Mouse (Mus musculus) MEL (cell line): ENCODE measurements around the gene Hoxc9. TPM values are rescaled to one million over a fixed set of nuclear protein-coding genes. Genes with fewer than 3 reads are reported as not detected.

Experiments used
- DNase-seq: peaks from one replicate; pipeline ENCODE4 v3.0.0; 2011; ENCODE audit warnings: low read depth, low spot score
- H3K27ac ChIP-seq: 2 replicates; pipeline ENCODE4 v1.5.1; 2012; ENCODE audit warnings: low read depth, mild to moderate bottlenecking, control low read depth, low read length, moderate library complexity; ENCODE audit not compliant: control insufficient read depth
- H3K27me3 ChIP-seq, 2 experiments: fragments of 150-350 bp in 1 of 2; sonication (generic) in 1 of 2; 2 replicates each; pipeline ENCODE4 v1.6.1; 2012; ENCODE audit warnings: low read length in 2 of 2, mild to moderate bottlenecking in 2 of 2, improper control_type of control experiment in 1 of 2, moderate library complexity in 1 of 2; ENCODE audit not compliant: insufficient read depth in 2 of 2, control insufficient read depth in 1 of 2
- H3K36me3 ChIP-seq, 2 experiments: 2 replicates each; pipeline ENCODE4 v1.6.1; 2012 to 2014; ENCODE audit warnings: low read length in 2 of 2, improper control_type of control experiment in 1 of 2, inconsistent platforms in 1 of 2, mild to moderate bottlenecking in 1 of 2; ENCODE audit not compliant: insufficient read depth in 2 of 2, control insufficient read depth in 1 of 2
- H3K4me1 ChIP-seq, 2 experiments: fragments of 150-350 bp in 1 of 2; sonication (generic) in 1 of 2; 2 replicates each; pipeline ENCODE4 v1.6.1; 2012; ENCODE audit warnings: low read length in 2 of 2, improper control_type of control experiment in 1 of 2, mild to moderate bottlenecking in 1 of 2; ENCODE audit not compliant: insufficient read depth in 2 of 2, control insufficient read depth in 1 of 2
- H3K4me3 ChIP-seq, 2 experiments: fragments of 150-350 bp in 1 of 2; sonication (generic) in 1 of 2; 2 replicates each; pipeline ENCODE4 v1.5.1; 2012; ENCODE audit warnings: low read depth in 2 of 2, low read length in 2 of 2, mild to moderate bottlenecking in 2 of 2, moderate library complexity in 2 of 2, control low read depth in 1 of 2, improper control_type of control experiment in 1 of 2; ENCODE audit not compliant: control insufficient read depth in 1 of 2, insufficient read depth in 1 of 2
- H3K79me2 ChIP-seq: 2 replicates; pipeline ENCODE4 v1.6.1; 2012; ENCODE audit warnings: mild to moderate bottlenecking, low read length, moderate library complexity; ENCODE audit not compliant: control insufficient read depth, poor library complexity, insufficient read depth
- H3K9ac ChIP-seq: 2 replicates; pipeline ENCODE4 v1.6.1; 2012; ENCODE audit warnings: low read depth, mild to moderate bottlenecking, control low read depth, low read length, moderate library complexity; ENCODE audit not compliant: control insufficient read depth, poor library complexity, severe bottlenecking
- H3K9me3 ChIP-seq: fragments of 150-350 bp; sonication (generic); replicated peaks from 2 replicates; pipeline ENCODE4 v1.6.1; 2012; ENCODE audit warnings: mild to moderate bottlenecking, low read length, improper control_type of control experiment, moderate library complexity; ENCODE audit not compliant: insufficient read depth
- CTCF ChIP-seq, 3 experiments: IDR thresholded peaks in 2 of 3; conservative IDR thresholded peaks in 1 of 3; 2 replicates each; pipeline ENCODE4 v1.5.1; 2011 to 2012; ENCODE audit warnings: low read length in 3 of 3, low read depth in 2 of 3, mild to moderate bottlenecking in 2 of 3, improper control_type of control experiment in 1 of 3, inconsistent platforms in 1 of 3, mixed read lengths in 1 of 3, moderate library complexity in 1 of 3; ENCODE audit not compliant: control insufficient read depth in 1 of 3, insufficient read depth in 1 of 3, poor library complexity in 1 of 3, severe bottlenecking in 1 of 3
- ELF1 ChIP-seq: IDR thresholded peaks from 2 replicates; pipeline ENCODE4 v1.6.1; 2014; ENCODE audit warnings: low read depth, mild to moderate bottlenecking, inconsistent platforms, low read length, improper control_type of control experiment, moderate library complexity
- ETS1 ChIP-seq: IDR thresholded peaks from 2 replicates; pipeline ENCODE4 v1.6.1; 2012; ENCODE audit warnings: low read depth, mild to moderate bottlenecking, inconsistent platforms, low read length, improper control_type of control experiment, moderate library complexity
- MAFK ChIP-seq: IDR thresholded peaks from 2 replicates; pipeline ENCODE4 v1.6.1; 2011; ENCODE audit warnings: low read depth, mild to moderate bottlenecking, low read length, improper control_type of control experiment, borderline replicate concordance
- MYC ChIP-seq: IDR thresholded peaks from 2 replicates; pipeline ENCODE4 v1.6.1; 2011; ENCODE audit warnings: low read depth, mild to moderate bottlenecking, low read length, improper control_type of control experiment, moderate library complexity
- NELFE ChIP-seq: IDR thresholded peaks from 2 replicates; pipeline ENCODE4 v1.6.1; 2011; ENCODE audit warnings: low read depth, low read length, improper control_type of control experiment
- POLR2A ChIP-seq, 2 experiments: IDR thresholded peaks; 2 replicates each; pipeline ENCODE4 v1.6.1; 2011 to 2012; ENCODE audit warnings: low read length in 2 of 2, mild to moderate bottlenecking in 2 of 2, control low read depth in 1 of 2, improper control_type of control experiment in 1 of 2, low read depth in 1 of 2, moderate library complexity in 1 of 2; ENCODE audit not compliant: control insufficient read depth in 1 of 2, insufficient read depth in 1 of 2, poor library complexity in 1 of 2
- POLR2AphosphoS2 ChIP-seq: IDR thresholded peaks from 2 replicates; pipeline ENCODE4 v1.6.1; 2011; ENCODE audit warnings: low read length, improper control_type of control experiment
- RAD21 ChIP-seq: IDR thresholded peaks from 2 replicates; pipeline ENCODE4 v1.6.1; 2011; ENCODE audit warnings: mild to moderate bottlenecking, low read depth, low read length, improper control_type of control experiment
- RCOR1 ChIP-seq: IDR thresholded peaks from 2 replicates; pipeline ENCODE4 v1.6.1; 2012; ENCODE audit warnings: low read depth, mild to moderate bottlenecking, inconsistent platforms, low read length, improper control_type of control experiment
- SIN3A ChIP-seq: IDR thresholded peaks from 2 replicates; pipeline ENCODE4 v1.6.1; 2012; ENCODE audit warnings: low read length, improper control_type of control experiment, inconsistent platforms
- SMC3 ChIP-seq: IDR thresholded peaks from 2 replicates; pipeline ENCODE4 v1.6.1; 2011; ENCODE audit warnings: low read depth, low read length, improper control_type of control experiment
- TAL1 ChIP-seq: IDR thresholded peaks from 2 replicates; pipeline ENCODE4 v1.6.1; 2012; ENCODE audit warnings: mild to moderate bottlenecking, inconsistent platforms, low read length, moderate library complexity, mixed read lengths
- TBP ChIP-seq: IDR thresholded peaks from 2 replicates; pipeline ENCODE4 v1.8.0; 2011; ENCODE audit warnings: low read depth, low read length, improper control_type of control experiment
- TCF12 ChIP-seq: IDR thresholded peaks from 2 replicates; pipeline ENCODE4 v1.6.1; 2014; ENCODE audit warnings: low read depth, mild to moderate bottlenecking, inconsistent platforms, low read length, improper control_type of control experiment, moderate library complexity
- UBTF ChIP-seq: IDR thresholded peaks from 2 replicates; pipeline ENCODE4 v1.6.1; 2012; ENCODE audit warnings: low read depth, mild to moderate bottlenecking, inconsistent platforms, low read length, improper control_type of control experiment, moderate library complexity, borderline replicate concordance; ENCODE audit not compliant: insufficient read depth
- USF1 ChIP-seq: IDR thresholded peaks from 2 replicates; pipeline ENCODE4 v1.6.1; 2014; ENCODE audit warnings: low read depth, mild to moderate bottlenecking, inconsistent platforms, low read length, improper control_type of control experiment, moderate library complexity
- USF2 ChIP-seq, 2 experiments: IDR thresholded peaks; 2 replicates each; pipeline ENCODE4 v1.6.1; 2011 to 2012; ENCODE audit warnings: improper control_type of control experiment in 2 of 2, low read length in 2 of 2, borderline replicate concordance in 1 of 2, inconsistent platforms in 1 of 2, low read depth in 1 of 2, mild to moderate bottlenecking in 1 of 2; ENCODE audit not compliant: insufficient read depth in 1 of 2
- ZC3H11A ChIP-seq: IDR thresholded peaks from 2 replicates; pipeline ENCODE4 v1.6.1; 2012; ENCODE audit warnings: low read depth, mild to moderate bottlenecking, inconsistent platforms, low read length, improper control_type of control experiment
- ZMIZ1 ChIP-seq: IDR thresholded peaks from 2 replicates; pipeline ENCODE4 v1.6.1; 2012; ENCODE audit warnings: low read depth, mild to moderate bottlenecking, inconsistent platforms, low read length, improper control_type of control experiment, moderate library complexity
- ZNF384 ChIP-seq: IDR thresholded peaks from 2 replicates; pipeline ENCODE4 v1.6.1; 2012; ENCODE audit warnings: low read depth, mild to moderate bottlenecking, inconsistent platforms, low read length, improper control_type of control experiment
- polyA plus RNA-seq, 2 experiments: library from polyadenylated mRNA; stranded (reverse) in 1 of 2; unstranded in 1 of 2; fragments of >175 nt in 1 of 2; fragments of >200 nt in 1 of 2; gene quantifications; 2 replicates each; pipeline versions ENCODE4 v1.2.1 to v1.2.4; 2012; ENCODE audit warnings: low replicate concordance in 2 of 2, low read depth in 1 of 2; ENCODE audit not compliant: insufficient read length in 2 of 2, insufficient read depth in 1 of 2, missing spikeins in 1 of 2
- total RNA-seq: library from RNA; depleted of rRNA; stranded (reverse); fragments of 300-350 nt; gene quantifications from 2 replicates; pipeline ENCODE4 v1.2.3, GENCODE M21; 2012

The Hoxc9 gene
- total and polyA plus RNA-seq, 3 experiments: 4.1 to 400 (median 9.5) TPM

GRCm38 (mm10) chr15:103010847-103011555, 34.8 kb downstream of the Hoxc9 start (continued):
- TF ChIP-seq ETS1: no peak

DNA sequence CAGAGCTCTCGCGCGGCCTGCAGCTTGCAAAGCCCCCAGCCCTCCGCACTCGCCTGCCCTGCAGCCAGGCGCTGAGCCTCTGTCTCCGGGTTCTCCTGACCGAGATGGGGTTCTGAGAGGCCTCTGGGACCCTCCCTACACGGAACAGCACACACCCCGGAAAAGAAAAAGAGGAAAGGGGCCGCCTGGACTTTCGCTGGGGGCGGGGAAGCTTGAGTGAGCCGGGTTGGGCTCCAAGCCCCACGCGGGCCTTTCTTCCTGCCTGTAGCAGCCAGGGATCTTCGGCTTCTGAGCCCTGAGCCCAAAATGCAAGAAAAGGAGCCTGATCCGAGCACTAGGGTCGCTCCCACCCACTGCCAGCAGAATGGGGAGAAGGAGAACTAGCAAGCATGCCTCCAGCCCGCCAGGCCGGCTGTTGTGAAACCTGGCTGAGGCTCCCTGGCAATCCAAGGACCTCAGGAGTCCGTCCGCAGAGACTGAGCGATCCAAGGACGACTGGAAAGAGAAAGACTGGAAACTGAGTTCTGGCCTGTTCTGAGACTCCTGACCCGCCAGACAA, 35.8 kb downstream of the Hoxc9 start:
- Histone ChIP-seq H3K79me2 (peaks cover 8% of the 10 kb centered on the region; the same call in 1 of the 2 replicates), H3K4me3 (peak overlapping the region; percentile 62 to 69), H3K27ac (peak overlapping the region; percentile 69), H3K9ac (peak overlapping the region; percentile 91), H3K9me3 (no peaks in the 10 kb centered on the region), H3K4me1 (peaks cover 2 to 8% of the 10 kb centered on the region in 2 experiments; a peak in 2 of 4 replicates), H3K36me3 (peaks cover 0 to 4% of the 10 kb centered on the region in 2 experiments; a peak in 1 of 4 replicates), H3K27me3 (no peaks in the 10 kb centered on the region)
- peak; percentile 76 for DNase-seq
- TF ChIP-seq UBTF: 0 out of 2 replicates have a peak, but pooled peaks have one; percentile 65
- no peak for TF ChIP-seq MAFK
- TF ChIP-seq SIN3A: no peak
- peak; percentile 38 to 75 for TF ChIP-seq POLR2A (IDR thresholded peaks at IDR 0.05; ENCODE audit: control insufficient read depth in 1 of 2, insufficient read depth in 1 of 2, low read depth in 1 of 2, low read length in 2 of 2, poor library complexity in 1 of 2)
- peak; percentile 41; the same call in 1 of the 2 replicates for TF ChIP-seq POLR2AphosphoS2
- peak; percentile 68 for TF ChIP-seq ELF1
- TF ChIP-seq ZMIZ1: 0 out of 2 replicates have a peak, but pooled peaks have one; percentile 18
- TF ChIP-seq TAL1: no peak
- peak; percentile 55; the same call in 1 of the 2 replicates for TF ChIP-seq NELFE
- TF ChIP-seq SMC3: no peak
- peak; percentile 32; the same call in 1 of the 2 replicates for TF ChIP-seq TCF12
- TF ChIP-seq RAD21: no peak
- no peak for TF ChIP-seq RCOR1

GRCm38 (mm10) chr15:103013238-103013984, 37.2 kb downstream of the Hoxc9 start:
- H3K9me3 ChIP-seq: no peaks in the 10 kb centered on the region
- peaks cover 8% of the 10 kb centered on the region; the same call in 1 of the 2 replicates for H3K79me2 ChIP-seq
- no peaks in the 10 kb centered on the region for H3K27me3 ChIP-seq
- no peak overlapping the region for H3K4me3 ChIP-seq
- peaks cover 0 to 8% of the 10 kb centered on the region in 2 experiments; a peak in 1 of 4 replicates for H3K4me1 ChIP-seq
- no peak overlapping the region for H3K27ac ChIP-seq
- DNase-seq: peak; percentile 84
- peak; percentile 34; the same call in 1 of the 2 replicates for TF ChIP-seq SIN3A
- no peak for TF ChIP-seq UBTF
- TF ChIP-seq USF2 (IDR thresholded peaks at IDR 0.05; ENCODE audit: borderline replicate concordance in 1 of 2, insufficient read depth in 1 of 2, low read depth in 1 of 2, low read length in 2 of 2): 0 out of 4 replicates have a peak, but pooled peaks of 1 of the 2 experiments have one; percentile 23
- TF ChIP-seq TBP: no peak
- no peak for TF ChIP-seq TAL1
- TF ChIP-seq USF1: peak; percentile 72
- TF ChIP-seq ZMIZ1: no peak
- peak; percentile 96 for TF ChIP-seq ZC3H11A
- TF ChIP-seq CTCF (IDR thresholded peaks at IDR 0.05 in 2 of 3, conservative IDR thresholded peaks at IDR 0.05 in 1 of 3; ENCODE audit: control insufficient read depth in 1 of 3, insufficient read depth in 1 of 3, low read depth in 2 of 3, low read length in 3 of 3, poor library complexity in 1 of 3, severe bottlenecking in 1 of 3): peak; percentile 88 to 93 (median 91)
- peak; percentile 92 for TF ChIP-seq ZNF384
- 0 out of 4 replicates have a peak, but pooled peaks of 1 of the 2 experiments have one; percentile 24 for TF ChIP-seq POLR2A (IDR thresholded peaks at IDR 0.05; ENCODE audit: control insufficient read depth in 1 of 2, insufficient read depth in 1 of 2, low read depth in 1 of 2, low read length in 2 of 2, poor library complexity in 1 of 2)
- peak; percentile 90 for TF ChIP-seq RAD21
- no peak for TF ChIP-seq MYC
- peak; percentile 96 for TF ChIP-seq SMC3
- TF ChIP-seq ETS1: no peak
- no peaks in the 10 kb centered on the region for H3K36me3 ChIP-seq
- no peak overlapping the region for H3K9ac ChIP-seq
